Mouse (Mus musculus) frontal cortex, postnatal 14 days (tissue): ENCODE results near the gene Etfb.
"Not testable (repeated sequence)": the region's sequence is repeated elsewhere in the genome, so short reads cannot be mapped to it uniquely, and the experiment has no call there.

Experiments used
- DNase-seq, 2 experiments: peaks; one replicate each; pipeline ENCODE4 v3.0.0; 2022; ENCODE audit warnings: low spot score in 2 of 2

Gene Etfb

GRCm38 (mm10) chr7:43443917-43444293 is at the start of gene Etfb, which contains the start of gene Gm45233:
TSS of gene Etfb (plus strand) at chr7:43444083.
TSS of gene Gm45233 (plus strand) at chr7:43444128.
- peak; percentile 91 to 94 for DNase-seq

- no peak for DNase-seq
Measured at GRCm38 (mm10) chr7:43399501-43399900, 44.4 kb upstream of the Etfb start.

GRCm38 (mm10) chr7:43402718-43403117 is 41.2 kb upstream of the Etfb start:
- no peak for DNase-seq

- no peak for DNase-seq
Measured at GRCm38 (mm10) chr7:43407573-43407972, 36.3 kb upstream of the Etfb start.

GRCm38 (mm10) chr7:43408131-43408553 is 35.7 kb upstream of the Etfb start, which contains the start of gene Siglecg:
TSS of gene Siglecg (plus strand) at chr7:43408204.
- no peak for DNase-seq

- no peak for DNase-seq
Measured at GRCm38 (mm10) chr7:43409084-43409483, 34.8 kb upstream of the Etfb start.

- DNase-seq, result not testable (repeated sequence)
Measured at GRCm38 (mm10) chr7:43411724-43412123, 32.2 kb upstream of the Etfb start.

- no peak for DNase-seq
Measured at GRCm38 (mm10) chr7:43417298-43417697, 26.6 kb upstream of the Etfb start.

GRCm38 (mm10) chr7:43422995-43423617 is 20.8 kb upstream of the Etfb start:
- DNase-seq, result peak; percentile 61 to 83

GRCm38 (mm10) chr7:43423991-43424625 is 19.8 kb upstream of the Etfb start:
- no peak for DNase-seq

GRCm38 (mm10) chr7:43427406-43427805 is 16.5 kb upstream of the Etfb start, which contains the start of gene Lim2:
TSS of gene Lim2 (plus strand) at chr7:43427670.
- no peak for DNase-seq

- no peak for DNase-seq
Measured at GRCm38 (mm10) chr7:43429500-43429899, 14.4 kb upstream of the Etfb start.

- DNase-seq, result no peak
Measured at GRCm38 (mm10) chr7:43432891-43433290, 11.0 kb upstream of the Etfb start.

GRCm38 (mm10) chr7:43434676-43435075 is 9.2 kb upstream of the Etfb start:
- no peak for DNase-seq

GRCm38 (mm10) chr7:43436341-43437255 is 7.3 kb upstream of the Etfb start, which contains the start of gene Nkg7:
TSS of gene Nkg7 (plus strand) at chr7:43437073.
- no peak for DNase-seq

GRCm38 (mm10) chr7:43438611-43439010 is 5.3 kb upstream of the Etfb start:
- no peak for DNase-seq

- DNase-seq, result no peak
Measured at GRCm38 (mm10) chr7:43440482-43440881, 3.4 kb upstream of the Etfb start, which contains the start of gene Cldnd2. TSS of gene Cldnd2 (plus strand) at chr7:43440782.

- no peak for DNase-seq
Measured at GRCm38 (mm10) chr7:43441071-43441470, 2.8 kb upstream of the Etfb start.

GRCm38 (mm10) chr7:43442684-43443083 is 1.2 kb upstream of the Etfb start:
- no peak for DNase-seq

- peak; percentile 55 to 58 for DNase-seq
Measured at GRCm38 (mm10) chr7:43443126-43443916, 562 bp upstream of the Etfb start.

GRCm38 (mm10) chr7:43447801-43448200 is 3.9 kb downstream of the Etfb start:
- no peak for DNase-seq
